Mouse (Mus musculus): Measurements from ENCODE around the gene Zfp948.

Gene Zfp948

DNA sequence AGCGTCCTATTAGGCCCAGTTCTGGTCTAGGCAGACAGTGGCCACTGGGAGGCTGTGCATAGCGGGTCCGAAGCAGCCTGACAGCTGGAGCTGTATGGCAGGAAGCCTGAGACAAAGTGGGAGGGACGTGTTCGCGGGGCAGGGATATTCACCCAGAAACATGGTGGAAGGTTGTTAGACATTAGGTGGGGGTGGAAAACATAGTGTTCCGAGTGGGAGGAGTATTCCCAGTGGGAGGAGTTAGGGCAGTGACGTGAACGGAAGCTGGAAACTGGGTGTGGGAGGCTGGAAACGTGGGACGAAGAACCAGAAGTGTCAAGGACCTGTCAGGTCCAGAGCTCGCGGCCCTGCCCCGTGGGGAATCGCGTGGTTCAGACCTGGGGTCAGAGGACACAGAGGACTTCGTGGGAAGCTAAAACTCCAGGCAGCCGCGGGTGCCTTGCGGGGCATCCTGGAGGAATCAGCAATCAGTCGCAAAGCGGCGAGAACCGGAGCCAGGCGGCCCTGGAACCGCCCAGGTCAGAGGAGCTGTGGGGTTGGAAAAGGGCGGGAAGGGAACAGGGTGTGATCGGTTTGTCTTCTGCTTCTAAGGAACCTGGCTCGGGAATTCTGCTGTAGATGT is at the start of gene Zfp948:
Gene Zfp948, plus strand, starts transcription at position 281 of the 622 bp plus-strand sequence.
- peak; percentile 78 for DNase-seq (ENCODE audit: low read depth, low spot score)

DNA sequence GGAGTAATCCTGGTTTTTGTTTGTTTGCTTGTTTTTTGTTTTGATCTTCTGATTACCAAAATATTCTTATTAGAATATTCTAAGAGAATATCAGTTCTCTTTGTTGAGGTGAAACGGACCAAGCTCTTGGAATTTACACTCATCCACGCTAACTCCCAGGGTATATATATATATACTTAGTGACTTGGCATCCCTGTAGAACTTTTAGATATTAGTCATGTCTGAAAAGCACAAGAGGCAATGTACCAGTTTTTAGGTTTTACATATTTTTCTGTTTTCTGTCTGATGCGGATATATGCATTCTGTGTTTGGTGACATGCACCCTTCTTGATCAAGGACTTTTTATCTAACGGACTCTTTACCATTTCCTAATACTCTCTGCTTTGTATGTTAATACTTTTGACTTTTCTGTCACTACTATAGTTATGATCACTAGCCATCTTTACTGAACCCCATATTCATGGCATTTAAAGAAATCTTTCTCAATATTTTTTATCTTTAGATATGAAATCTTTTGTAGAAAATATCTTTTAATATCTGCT is 49.6 kb upstream of the Zfp948 start:
- no peak for DNase-seq (ENCODE audit: low read depth, low spot score)

DNA sequence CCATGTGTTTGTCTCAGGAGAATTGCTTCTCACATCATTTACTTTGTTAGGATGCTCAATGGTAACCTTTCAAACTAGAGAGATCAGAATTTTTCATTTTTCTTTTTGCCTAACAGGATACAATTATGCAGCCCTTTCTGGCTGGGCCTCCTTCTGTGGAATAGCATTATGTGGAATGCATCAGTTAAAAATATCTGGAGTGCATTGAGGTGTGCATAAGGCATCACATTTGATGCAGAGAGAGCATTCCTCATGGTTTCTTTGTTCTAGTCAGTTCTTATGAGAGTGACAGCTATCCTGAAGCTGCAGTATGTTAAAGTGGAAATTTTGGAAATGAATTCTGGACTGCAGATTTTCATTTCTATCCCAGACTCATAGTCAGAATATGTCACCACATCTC is 40.5 kb upstream of the Zfp948 start:
- DNase-seq (ENCODE audit: low read depth, low spot score), result no peak

DNA sequence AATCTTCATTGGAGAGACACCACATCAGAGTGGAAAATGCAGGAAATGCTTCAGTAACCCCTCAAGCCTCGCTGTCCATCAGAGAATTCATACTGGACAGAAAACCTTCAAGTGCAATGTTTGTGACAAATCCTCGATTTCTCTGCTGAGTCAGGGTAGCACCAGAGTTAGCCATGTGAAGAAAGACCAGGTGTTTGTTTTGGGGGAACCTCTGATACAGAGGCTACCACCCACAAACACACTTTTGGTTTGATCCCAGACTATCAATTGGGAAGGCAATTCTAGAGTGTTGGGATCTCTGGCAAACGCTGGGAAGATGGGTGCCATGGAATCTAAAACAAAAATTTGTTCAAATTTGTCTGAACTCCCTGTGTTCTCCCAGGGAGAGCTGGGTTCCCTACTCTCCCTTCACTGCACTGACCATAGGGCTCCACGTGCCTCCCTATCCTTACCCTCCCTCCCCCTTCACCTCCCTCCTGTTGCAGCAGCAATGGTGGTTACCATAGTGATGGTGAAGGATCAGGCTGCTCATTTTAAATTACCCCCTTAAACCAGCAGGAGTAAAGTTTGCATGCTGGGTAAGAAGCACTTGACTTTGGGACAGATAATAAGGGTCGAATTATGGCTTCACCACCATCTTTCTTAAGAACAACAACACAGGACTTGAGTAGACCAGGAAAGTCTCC is 36.0 kb upstream of the Zfp948 start:
- no peak for DNase-seq (ENCODE audit: low read depth, low spot score)

DNA sequence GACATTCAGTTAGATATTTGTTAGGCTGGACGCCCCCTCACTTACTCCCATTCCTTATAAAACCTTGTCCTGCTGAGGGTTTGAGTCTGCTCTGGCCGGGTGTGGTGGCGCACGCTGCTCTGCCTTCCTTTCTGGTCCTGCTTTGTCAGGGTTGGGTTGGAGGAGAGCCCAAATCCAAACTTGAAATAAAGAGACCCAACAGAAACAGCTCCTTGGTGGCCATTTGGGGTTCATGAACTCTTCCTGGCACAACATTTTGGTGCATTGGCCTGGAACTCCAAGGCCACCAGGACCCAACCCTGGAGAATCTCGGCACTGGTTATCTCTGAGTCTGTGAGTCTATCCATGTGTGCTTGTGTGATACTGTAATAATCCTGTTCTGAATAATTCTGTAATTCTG is 35.2 kb upstream of the Zfp948 start:
- DNase-seq (ENCODE audit: low read depth, low spot score), result no peak

DNA sequence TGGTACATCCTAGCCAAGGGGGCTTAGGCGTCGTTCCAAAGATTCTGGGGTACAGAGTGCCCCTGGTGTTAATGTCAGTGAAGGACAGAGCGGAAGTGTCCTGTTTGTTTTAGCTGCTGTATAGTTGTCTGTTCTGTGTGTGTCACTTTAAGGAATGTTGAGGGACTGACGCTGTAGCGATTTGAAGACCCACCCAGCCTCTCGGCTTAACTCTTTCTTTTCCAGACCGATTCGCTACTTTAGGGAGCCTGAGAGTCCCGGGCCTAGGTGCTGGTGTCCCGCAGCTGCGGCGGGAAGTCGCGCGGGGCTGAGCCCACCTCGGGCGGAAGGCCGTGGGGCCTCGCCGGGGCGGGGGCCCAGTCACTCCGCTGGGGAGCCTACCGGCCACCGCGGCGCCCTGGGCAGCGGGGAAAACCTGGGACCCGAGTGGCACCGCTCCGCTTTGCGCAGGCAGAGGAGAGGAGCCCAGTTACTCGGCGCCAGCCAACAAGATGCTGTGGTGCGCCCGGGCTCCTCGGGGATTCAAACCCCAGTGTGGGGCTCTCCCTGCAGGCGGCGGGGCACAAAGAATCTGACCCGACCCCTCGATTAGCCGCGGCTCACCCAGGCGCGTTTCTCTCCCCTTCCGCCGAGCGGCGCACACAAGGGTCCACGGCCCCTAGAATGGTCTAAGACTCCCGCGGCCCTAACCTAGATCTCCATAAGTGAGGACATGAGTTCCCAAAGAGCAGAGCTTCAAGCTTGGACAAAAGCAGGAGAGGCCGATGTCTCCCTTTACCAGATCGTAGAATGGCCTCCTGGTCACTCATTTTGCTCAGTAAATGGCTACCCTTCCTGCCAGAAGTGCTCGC is 34.5 kb upstream of the Zfp948 start:
- DNase-seq (ENCODE audit: low read depth, low spot score), result no peak

DNA sequence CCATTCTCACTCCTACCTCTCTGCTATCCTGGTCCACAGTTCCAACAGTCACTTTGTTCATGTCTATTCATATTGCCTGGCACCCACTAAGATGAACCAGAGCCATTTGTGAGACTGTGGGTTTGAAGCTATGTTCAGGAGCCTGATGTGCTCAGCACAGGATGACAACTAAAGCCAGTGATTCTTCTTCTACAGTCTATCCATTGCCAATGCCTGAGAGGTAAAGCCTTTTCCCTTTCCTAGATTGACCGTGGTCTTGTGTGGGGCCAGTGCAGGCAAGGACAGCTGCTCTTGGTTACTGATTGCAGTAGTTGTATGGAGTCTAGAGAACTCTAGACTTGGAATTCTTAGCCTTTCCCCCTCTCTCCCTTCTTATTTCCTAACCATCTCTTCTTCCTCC is 32.8 kb upstream of the Zfp948 start:
- DNase-seq (ENCODE audit: low read depth, low spot score), result no peak

DNA sequence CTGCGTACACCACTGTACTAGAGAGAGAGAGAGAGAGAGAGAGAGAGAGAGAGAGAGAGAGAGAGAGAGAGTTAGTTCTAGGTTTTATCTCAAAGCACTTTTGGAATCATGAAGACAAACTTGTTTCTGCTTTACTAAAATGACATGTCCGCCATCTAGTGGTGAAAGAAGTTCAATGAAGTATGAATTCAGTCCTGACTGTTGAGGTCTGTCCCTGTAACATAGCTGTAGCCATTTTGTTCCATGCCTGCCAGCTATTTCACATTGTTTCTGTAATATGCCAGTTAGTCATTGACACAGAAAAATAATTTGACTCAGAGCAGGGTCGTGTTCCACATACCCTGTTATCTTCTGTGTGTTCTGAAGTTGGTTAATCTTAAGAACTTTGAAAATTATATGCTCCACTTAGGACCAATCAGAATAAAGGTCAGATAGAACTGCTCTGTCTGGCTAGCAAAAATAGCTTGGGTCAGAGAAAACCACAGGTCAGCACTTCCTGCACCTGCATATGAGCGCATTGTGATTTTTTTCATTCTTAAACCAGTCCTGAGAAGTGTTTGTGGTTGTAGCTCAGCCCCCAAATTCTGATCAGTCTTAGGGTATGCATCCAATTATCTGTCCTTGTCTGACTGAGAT is 32.2 kb upstream of the Zfp948 start:
- peak; percentile 75 for DNase-seq (ENCODE audit: low read depth, low spot score)

DNA sequence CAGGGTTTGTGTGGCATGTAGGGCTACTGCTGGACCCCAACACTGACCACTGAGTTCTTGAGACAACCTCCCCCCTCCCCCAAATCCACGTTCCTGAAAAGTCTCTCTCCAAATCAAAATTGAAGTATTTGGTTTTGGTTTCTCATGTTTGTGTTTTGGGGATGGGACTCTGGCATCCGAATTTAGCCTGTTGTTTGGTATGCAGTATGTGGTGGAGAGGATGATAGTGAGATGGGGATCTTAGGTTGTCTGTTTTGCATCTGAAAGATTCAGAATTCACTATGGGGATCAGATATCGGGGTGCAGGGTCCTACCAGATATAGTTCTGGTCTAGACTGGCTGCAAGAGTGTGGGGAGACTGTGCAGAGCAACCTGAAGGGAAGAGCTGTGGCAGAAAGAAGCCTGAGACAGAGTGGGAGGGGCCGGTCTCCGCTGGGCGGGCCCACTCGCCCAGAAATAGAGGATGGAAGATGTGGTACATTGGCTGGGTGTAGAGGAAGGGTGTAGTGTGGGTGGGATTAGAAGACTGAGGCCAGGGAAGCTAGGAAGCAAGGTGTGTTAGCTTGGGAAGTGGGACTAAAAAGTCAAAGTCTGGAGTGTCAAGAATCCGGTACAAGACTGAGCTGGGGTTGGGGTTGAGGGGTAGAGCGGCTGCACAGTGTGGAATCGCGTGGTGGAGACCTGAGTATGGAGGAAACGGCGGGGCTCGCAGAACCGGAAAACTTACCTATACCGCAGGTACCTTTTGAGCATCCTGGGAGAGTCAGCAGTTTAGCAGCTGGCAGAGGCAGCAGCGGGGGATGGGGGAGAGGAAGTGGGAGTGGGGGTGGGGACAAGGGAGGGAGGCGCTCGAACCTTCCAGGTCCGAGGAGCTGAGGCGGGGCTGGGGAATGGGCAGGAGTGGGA is 31.5 kb upstream of the Zfp948 start, which contains the start of gene Zfp52:
Gene Zfp52, plus strand, starts transcription at position 444 of the 906 bp plus-strand sequence.
- DNase-seq (ENCODE audit: low read depth, low spot score), result no peak

DNA sequence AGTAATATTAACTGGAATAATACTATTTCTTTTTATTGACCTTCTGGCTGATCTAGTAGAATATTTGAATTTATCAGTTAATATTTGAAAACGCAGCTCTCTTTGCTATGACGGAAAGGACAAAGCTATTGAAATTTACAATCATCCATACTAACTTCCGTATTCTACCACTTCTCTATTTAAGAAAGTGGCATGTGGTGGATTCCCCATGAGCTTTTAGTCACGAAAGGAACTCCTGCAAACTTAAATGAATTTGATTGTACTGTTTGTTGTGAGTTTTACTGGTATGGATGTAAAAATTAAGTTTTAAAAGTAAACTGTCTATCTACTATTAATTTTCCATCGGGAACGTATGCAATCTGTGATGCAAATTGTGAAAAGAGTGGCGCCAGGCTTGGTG is 30.7 kb upstream of the Zfp948 start:
- no peak for DNase-seq (ENCODE audit: low read depth, low spot score)

DNA sequence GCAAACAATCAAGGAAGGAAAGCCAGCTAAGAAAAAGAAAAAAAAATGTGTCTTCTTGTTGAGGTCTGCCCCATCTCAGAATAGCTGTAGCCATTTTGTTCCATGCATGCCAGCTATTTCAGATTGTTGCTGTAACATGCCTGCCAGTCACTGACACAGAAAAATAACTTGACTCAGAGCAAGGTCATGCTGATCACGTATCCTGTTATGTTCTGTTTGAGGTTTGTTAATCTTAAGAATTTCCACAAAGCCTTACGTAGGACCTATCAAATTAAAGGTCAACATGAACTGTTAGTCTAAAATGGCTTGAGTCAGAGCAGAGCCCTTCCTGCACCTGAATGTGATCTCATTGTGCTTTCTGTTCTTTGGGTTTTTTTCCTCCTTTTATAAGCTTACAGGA is 30.1 kb upstream of the Zfp948 start:
- no peak for DNase-seq (ENCODE audit: low read depth, low spot score)

DNA sequence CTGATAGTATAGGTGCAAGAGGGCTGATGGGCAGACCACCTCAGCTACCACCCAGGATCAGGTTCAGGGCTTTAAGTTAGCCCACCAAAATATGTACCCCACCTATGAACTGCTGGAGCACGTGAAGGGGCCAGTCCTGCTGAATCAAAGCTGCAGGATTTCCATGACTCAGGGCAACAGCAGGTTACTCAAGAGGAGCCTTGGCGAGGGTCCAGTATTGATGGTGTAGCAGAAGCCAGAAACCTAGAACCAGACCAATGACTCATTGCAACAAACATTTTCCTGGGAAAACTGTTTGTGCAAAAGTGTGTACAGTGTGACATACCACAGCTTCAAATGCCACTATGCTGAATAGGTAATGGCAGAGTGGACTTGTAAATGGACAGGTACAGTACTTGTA is 9.0 kb upstream of the Zfp948 start:
- DNase-seq (ENCODE audit: low read depth, low spot score), result no peak

DNA sequence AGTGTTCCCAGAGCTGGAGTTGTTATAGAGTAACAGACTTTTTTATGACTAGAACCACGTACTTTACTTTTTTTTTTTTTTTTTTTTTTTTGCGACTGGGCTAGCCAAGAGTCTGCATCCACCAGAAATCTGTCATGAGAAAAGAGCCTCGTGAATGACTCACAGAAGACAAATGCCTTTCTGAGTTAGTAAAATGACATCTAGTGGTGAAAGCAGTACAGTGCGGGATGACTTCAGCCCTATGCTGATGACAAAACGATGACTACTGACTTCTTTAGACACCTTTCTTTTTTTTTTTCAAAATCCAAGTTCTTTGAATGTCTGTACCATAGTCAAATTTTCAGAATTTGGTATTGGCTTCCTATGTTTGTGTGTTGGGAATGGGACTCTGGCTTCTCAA is 588 bp upstream of the Zfp948 start:
- peak; percentile 34 for DNase-seq (ENCODE audit: low read depth, low spot score)

DNA sequence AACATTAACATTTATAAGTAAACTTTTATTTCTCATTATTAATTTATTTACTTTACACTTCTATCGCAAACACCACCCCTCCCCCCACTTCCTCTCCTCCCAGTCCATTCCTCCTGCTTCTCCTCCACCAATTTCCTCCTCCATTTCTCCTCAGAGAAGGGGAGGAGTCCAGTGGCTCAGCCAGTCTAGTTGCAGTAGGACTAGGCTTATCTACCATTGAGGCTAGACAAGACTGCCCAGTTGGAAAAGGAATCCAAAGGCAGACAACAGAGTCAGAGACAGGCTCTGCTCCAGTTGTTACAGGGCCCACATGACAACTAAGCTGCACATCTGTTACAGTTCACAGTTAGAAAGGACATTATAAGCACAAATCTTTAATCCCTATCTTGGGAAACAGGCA is 888 bp downstream of the Zfp948 start:
- DNase-seq (ENCODE audit: low read depth, low spot score), result peak; percentile 14

DNA sequence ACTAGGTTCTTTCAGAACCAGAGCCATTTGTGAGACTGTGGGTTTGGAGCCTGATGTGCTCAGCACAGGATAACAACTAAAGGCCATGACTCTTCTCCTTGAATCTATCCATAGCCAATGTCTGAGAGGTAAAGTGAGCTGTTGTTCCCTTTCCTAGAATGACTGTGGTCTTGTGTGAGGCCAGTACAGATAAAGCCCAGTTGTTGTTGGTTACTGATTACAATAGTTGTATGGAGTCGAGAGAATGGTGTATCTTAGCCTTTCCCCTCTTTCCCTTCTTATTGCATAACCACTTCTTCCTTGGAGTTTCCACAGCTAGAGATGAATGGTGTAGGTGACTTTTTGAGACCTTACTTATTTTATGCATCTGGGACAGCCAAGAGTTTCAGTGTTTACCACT is 12.3 kb downstream of the Zfp948 start:
- no peak for DNase-seq (ENCODE audit: low read depth, low spot score)

DNA sequence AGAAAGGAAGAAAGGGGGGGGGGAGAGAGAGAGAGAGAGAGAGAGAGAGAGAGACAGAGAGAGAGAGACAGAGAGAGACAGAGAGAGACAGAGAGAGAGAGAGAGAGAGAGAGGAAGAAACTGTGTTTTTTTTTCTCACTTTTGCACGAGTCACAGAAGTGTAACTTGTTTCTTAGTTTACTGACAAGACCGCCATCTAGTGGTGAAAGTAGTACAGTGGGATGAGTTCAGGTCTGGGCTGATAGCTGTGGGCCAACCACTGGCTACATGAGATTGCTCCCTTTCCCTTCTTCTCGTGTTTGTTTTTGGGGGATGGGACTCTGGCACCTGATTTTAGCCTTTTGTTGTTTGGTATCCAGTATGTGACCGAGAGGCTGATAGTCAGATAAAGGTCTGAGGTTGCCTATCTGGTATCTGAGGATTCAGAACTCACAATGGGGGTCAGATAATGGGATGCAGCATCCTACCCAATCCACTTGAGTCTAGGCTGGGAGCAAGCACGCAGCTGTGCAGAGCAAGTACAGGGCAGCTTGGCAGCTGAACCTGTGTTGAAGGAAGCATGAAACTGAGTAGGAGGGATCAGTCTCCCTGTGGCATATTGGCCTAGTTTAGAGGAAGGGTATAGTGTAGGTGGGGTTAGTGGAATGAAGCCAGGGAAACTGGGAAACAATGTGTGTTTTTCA is 12.8 kb downstream of the Zfp948 start:
- peak; percentile 42 for DNase-seq (ENCODE audit: low read depth, low spot score)

DNA sequence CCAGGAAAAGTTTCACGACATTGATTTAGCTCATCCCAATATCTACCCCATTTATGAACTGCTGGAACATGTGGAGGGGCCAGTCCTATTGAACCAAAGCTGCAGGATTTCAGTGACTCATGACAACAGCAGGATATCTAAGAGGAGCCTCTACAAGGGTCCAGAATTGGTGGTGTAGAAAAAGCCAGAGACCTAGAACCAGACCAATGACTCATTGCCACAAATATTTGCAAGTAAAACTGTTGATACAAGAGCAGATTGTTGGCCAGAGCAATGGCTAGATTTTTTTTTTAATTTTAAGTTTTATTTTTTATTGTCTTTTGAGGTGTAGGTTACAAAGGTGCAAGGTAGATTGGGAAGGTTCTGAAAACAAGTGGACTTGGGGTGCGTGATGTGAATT is 18.7 kb downstream of the Zfp948 start:
- DNase-seq (ENCODE audit: low read depth, low spot score), result no peak

DNA sequence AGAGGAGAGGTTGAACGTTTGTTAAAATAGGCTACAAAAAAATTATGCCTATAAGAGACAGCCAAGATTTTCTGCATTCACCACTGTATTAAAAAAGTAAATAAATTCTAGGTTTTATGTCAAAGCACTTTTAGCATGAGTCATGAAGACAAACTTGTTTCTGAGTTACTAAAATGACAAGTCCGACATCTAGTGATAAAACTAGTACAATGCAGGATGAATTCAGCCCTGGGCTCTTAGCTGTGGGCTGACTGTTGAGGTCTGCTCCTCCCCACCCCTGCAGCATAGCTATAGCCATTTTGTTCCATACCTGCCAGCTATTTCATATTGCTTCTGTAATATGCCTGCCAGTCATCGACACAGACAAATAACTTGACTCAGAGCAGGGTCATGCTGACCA is 49.5 kb downstream of the Zfp948 start:
- no peak for DNase-seq (ENCODE audit: low read depth, low spot score)

DNA sequence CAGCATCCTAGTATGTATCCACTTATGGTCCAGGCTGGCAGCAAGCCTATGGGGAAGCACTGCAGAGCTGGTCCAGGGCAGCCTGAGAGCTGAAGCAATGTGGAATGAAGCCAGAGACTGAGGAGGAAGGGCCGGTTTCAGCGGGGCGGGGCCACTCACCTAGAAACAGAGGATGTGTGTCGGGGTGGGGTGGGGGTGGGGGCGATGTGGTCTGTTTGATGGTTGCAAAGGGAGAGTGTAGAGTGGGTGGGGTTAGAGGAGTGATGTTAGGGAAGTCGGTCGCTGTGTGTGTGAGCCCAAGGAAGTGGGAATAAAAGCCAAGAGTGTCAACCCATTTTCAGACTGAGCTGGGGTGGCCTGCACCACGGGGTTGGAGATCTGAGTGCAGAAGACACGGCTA is 50.5 kb downstream of the Zfp948 start:
- no peak for DNase-seq (ENCODE audit: low read depth, low spot score)

DNA sequence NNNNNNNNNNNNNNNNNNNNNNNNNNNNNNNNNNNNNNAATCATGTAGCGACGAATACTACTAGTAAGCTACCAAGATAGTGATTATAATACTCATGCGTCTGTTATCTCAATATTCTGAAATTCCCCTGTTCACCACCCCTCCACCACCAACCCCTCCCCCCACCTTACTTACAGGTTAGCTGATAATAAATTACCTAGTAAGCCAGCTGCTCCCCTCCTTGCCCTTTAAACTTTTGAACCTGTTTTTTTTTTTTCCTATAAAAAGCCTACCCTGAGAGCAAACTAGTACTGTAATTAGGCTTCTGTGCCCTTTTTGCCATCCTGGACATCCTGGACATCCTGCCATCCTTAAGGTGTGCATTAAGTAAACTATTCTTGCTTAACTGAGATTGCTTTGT is 56.8 kb downstream of the Zfp948 start:
- DNase-seq (ENCODE audit: low read depth, low spot score), result no peak

Data from embryo, embryonic 11.5 days (tissue).